Mouse (Mus musculus): ENCODE results near the gene Dupd1.
"Not testable (repeated sequence)": the region's sequence is repeated elsewhere in the genome, so short reads cannot be mapped to it uniquely, and the experiment has no call there.

The Dupd1 gene

DNA sequence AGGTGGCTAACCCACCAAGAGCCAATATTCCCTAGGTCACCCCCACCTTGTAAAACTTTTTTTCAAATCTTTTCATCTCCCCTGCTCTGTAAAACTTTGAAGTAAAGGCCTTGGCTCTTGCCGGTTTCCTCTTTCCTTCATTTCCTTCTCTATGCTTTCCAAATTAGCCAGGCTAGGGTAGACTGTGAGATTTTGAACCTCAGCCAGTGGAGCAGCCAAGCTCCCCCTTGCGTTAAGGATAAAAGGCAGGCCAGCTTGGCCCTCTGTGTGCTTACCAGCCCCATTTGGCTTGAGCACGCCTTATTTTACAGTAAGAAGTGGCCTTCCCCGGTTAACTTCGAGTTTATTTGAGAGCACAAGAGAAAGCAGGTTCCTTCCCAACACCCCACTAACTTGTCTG, 39.9 kb downstream of the Dupd1 start:
- no peak for DNase-seq (ENCODE audit: low spot score in 2 of 2)

- DNase-seq (ENCODE audit: low spot score in 2 of 2), result no peak
Observed at GRCm38 (mm10) chr14:21673100-21673499, 41.3 kb downstream of the Dupd1 start.

DNA sequence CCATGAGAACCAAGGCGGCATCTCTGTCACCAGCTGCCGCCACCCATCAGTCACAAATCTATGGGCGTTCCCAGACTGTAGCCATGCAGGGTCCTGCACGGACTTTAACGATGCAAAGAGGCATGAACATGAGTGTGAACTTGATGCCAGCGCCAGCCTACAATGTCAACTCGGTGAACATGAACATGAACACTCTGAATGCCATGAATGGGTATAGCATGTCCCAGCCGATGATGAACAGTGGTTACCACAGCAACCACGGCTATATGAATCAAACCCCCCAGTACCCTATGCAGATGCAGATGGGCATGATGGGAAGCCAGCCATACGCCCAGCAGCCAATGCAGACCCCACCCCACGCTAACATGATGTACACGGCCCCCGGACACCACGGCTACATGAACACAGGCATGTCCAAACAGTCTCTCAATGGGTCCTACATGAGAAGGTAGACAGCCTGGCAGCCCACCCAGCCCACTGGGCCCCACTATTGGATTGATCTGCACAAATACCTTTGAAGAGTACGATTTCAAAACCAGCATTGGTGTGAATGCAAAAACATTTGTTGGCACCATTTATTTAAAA, 43.9 kb downstream of the Dupd1 start:
- not testable (repeated sequence) for DNase-seq (ENCODE audit: low spot score in 2 of 2)

GRCm38 (mm10) chr14:21669633-21670421, 44.5 kb downstream of the Dupd1 start:
- DNase-seq (ENCODE audit: low spot score in 2 of 2), result no peak

GRCm38 (mm10) chr14:21669218-21669617, 45.2 kb downstream of the Dupd1 start:
- DNase-seq (ENCODE audit: low spot score in 2 of 2), result no peak

- no peak for DNase-seq (ENCODE audit: low spot score in 2 of 2)
Observed at GRCm38 (mm10) chr14:21662465-21663142, 51.8 kb downstream of the Dupd1 start.

GRCm38 (mm10) chr14:21659652-21660051, 54.7 kb downstream of the Dupd1 start:
- DNase-seq (ENCODE audit: low spot score in 2 of 2), result peak; percentile 51 to 57

GRCm38 (mm10) chr14:21659155-21659554, 55.2 kb downstream of the Dupd1 start:
- DNase-seq (ENCODE audit: low spot score in 2 of 2), result no peak

- DNase-seq (ENCODE audit: low spot score in 2 of 2), result no peak
Observed at GRCm38 (mm10) chr14:21653813-21654212, 60.6 kb downstream of the Dupd1 start.

- DNase-seq (ENCODE audit: low spot score in 2 of 2), result no peak
Observed at GRCm38 (mm10) chr14:21640806-21641435, 73.5 kb downstream of the Dupd1 start.

- no peak for DNase-seq (ENCODE audit: low spot score in 2 of 2)
Observed at GRCm38 (mm10) chr14:21636548-21636947, 77.8 kb downstream of the Dupd1 start.

GRCm38 (mm10) chr14:21631665-21632200, 82.6 kb downstream of the Dupd1 start:
- no peak for DNase-seq (ENCODE audit: low spot score in 2 of 2)

Data from urinary bladder, postnatal 36 days (tissue).